Mouse (Mus musculus) liver, embryonic 11.5 days (tissue): ENCODE results near the gene Prpf18. TPM values are rescaled to one million over a fixed set of nuclear protein-coding genes. Genes with fewer than 3 reads are reported as not detected.

ENCODE experiments used
- ATAC-seq: fragments of 200-750 bp; cut with Nextera tagmentation; replicated peaks from 2 replicates; pipeline ENCODE4 v1.8.0; 2017; ENCODE audit warnings: moderate number of reproducible peaks, mild to moderate bottlenecking, moderate TSS enrichment, moderate library complexity; ENCODE audit not compliant: low FRiP score
- DNase-seq: peaks from one replicate; pipeline ENCODE4 v3.0.0-alpha.2; 2017; ENCODE audit warnings: low spot score
- H3K27ac ChIP-seq: fragments of 300-500 bp; sonication (generic); 2 replicates; pipeline ENCODE4 v1.5.1; 2014; ENCODE audit warnings: mild to moderate bottlenecking, low read depth, low read length, control low read depth
- H3K27me3 ChIP-seq: fragments of 300-500 bp; sonication (generic); replicated peaks from 2 replicates; pipeline ENCODE4 v1.6.1; 2014; ENCODE audit warnings: low read length, mixed read lengths; ENCODE audit not compliant: control insufficient read depth, insufficient read depth
- H3K36me3 ChIP-seq: fragments of 300-500 bp; sonication (generic); 2 replicates; pipeline ENCODE4 v1.6.1; 2014; ENCODE audit warnings: mild to moderate bottlenecking, low read length, moderate library complexity, mixed read lengths; ENCODE audit not compliant: control insufficient read depth, insufficient read depth
- H3K4me1 ChIP-seq: fragments of 300-500 bp; sonication (generic); replicated peaks from 2 replicates; pipeline ENCODE4 v1.6.1; 2014; ENCODE audit warnings: low read length, mixed read lengths; ENCODE audit not compliant: control insufficient read depth, insufficient read depth
- H3K4me2 ChIP-seq: fragments of 300-500 bp; sonication (generic); 2 replicates; pipeline ENCODE4 v1.6.1; 2014; ENCODE audit warnings: mild to moderate bottlenecking, control low read depth, moderate library complexity
- H3K4me3 ChIP-seq: fragments of 300-500 bp; sonication (generic); 2 replicates; pipeline ENCODE4 v1.5.1; 2014; ENCODE audit warnings: low read depth, low read length, control low read depth
- H3K9ac ChIP-seq: fragments of 300-500 bp; sonication (generic); 2 replicates; pipeline ENCODE4 v1.6.1; 2014; ENCODE audit warnings: low read depth, low read length, control low read depth
- H3K9me3 ChIP-seq: fragments of 300-500 bp; sonication (generic); 2 replicates; pipeline ENCODE4 v1.6.1; 2016; ENCODE audit warnings: low read length, inconsistent platforms, mixed read lengths; ENCODE audit not compliant: control insufficient read depth
- WGBS: fragments of 180-500 bp; shearing (Covaris S2); extraction: QIAGEN DNeasy Blood & Tissue Kit; methylation state at CpG from one replicate; pipeline ENCODE4 v1.1.7; 2014; 5-methylcytosine and 5-hydroxymethylcytosine counted together
- polyA plus RNA-seq: library from polyadenylated mRNA; unstranded; fragments of >200 nt; fragmentation: Nextera tagmentation; extraction: Ambion mirVana; gene quantifications from 2 replicates; pipeline ENCODE4 v1.2.1, GENCODE M21; 2014

The Prpf18 gene
- polyA plus RNA-seq, 1 experiment from 2014 or later = 37.1 TPM

DNA sequence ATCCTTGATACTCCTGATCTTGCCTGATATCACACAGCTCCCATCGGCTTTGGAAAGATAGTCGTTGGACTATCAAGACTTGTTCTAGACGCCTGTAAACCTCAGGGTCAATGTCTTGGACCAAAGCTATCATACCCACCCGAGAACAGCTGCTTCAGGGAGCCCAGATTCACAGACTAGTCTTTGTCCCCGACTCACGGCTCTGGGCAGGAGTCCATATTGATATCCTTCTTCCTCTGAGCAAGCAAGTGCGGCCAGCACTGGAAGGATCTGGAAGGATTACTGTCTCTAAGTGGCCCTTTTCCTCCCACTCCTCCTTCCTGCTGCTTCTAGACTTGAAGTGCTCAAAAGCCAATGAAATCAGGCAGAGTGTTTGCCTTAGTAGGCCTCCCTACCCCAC is 59.2 kb downstream of the Prpf18 start:
- H3K4me3 ChIP-seq = no peak overlapping the region
- no peak overlapping the region for H3K4me2 ChIP-seq
- no peak overlapping the region for H3K9ac ChIP-seq
- no peaks in the 10 kb centered on the region for H3K27me3 ChIP-seq
- no peak for ATAC-seq
- peaks cover 37% of the 10 kb centered on the region for H3K36me3 ChIP-seq
- no peak overlapping the region for H3K27ac ChIP-seq
- 88% methylated on average over 7 of the region's 7 CpGs for WGBS
- H3K4me1 ChIP-seq = peaks cover 8% of the 10 kb centered on the region; the same call in 1 of the 2 replicates
- DNase-seq = no peak
- H3K9me3 ChIP-seq = no peaks in the 10 kb centered on the region

DNA sequence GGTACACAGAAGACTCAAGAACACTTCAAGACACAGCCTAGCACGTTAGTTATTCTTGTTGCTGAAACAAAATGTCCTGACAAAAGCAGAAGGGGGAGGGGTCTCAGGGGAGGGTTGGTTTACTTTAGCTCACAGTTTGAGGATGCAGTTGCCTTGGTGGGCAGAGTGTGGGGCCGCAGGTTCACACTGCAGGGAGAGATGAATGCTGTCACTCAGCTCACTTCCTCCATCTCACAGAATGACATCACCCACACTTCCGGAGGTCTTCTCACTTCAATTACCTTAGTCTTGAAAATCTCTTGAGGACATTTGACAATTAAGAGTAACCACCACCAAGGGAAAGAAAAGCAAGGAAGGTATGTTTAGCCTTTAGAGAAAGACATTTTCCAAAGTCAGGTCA is 60.3 kb downstream of the Prpf18 start:
- H3K9me3 ChIP-seq = no peaks in the 10 kb centered on the region
- 85% methylated on average over 3 of the region's 3 CpGs for WGBS
- DNase-seq (no peak), ATAC-seq (no peak)
- no peak overlapping the region for H3K4me3 ChIP-seq
- no peak overlapping the region for H3K4me2 ChIP-seq
- no peak overlapping the region for H3K9ac ChIP-seq
- no peak overlapping the region for H3K27ac ChIP-seq
- H3K27me3 ChIP-seq = no peaks in the 10 kb centered on the region
- H3K4me1 ChIP-seq = peaks cover 10% of the 10 kb centered on the region; the same call in 1 of the 2 replicates
- H3K36me3 ChIP-seq = peaks cover 36% of the 10 kb centered on the region

DNA sequence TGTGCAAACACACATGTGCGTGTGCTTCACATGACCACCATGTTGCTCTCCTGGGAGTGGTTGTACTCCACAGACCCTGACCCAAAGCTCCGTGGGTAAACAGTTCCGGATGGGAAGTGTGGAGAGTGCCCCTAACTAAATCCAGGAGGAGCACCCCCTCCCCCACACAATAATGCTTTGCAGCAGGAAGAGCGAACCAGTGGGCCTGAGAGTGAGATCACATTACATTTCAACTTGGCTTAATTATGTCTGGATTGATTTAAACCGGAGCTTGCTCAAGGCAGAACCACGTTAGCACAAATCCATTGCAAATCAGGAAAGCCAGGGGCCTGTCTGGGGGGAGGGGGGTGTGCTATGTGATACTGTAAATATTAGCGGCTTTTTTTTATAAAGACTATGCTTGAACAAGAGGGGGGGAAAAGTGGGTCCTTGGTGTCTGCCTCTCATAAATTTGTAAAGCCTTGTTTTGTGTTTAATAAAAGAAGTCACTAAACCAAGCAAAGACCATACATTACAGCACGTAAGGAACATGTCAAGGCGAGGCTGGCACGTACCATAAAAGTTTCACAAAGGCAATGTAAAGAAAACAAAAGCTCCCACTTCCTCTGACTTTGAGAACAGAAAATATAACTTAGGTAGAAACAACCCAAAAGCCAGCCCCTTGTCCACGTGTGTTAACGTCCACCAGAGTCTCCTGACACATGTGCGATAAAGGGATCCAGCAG is 64.1 kb downstream of the Prpf18 start:
- peaks cover 7% of the 10 kb centered on the region for H3K4me1 ChIP-seq
- no peak overlapping the region for H3K9ac ChIP-seq
- H3K27ac ChIP-seq = no peak overlapping the region
- no peak overlapping the region for H3K4me3 ChIP-seq
- H3K9me3 ChIP-seq = no peaks in the 10 kb centered on the region
- no peak for ATAC-seq
- peaks cover 27% of the 10 kb centered on the region; the same call in 1 of the 2 replicates for H3K36me3 ChIP-seq
- H3K27me3 ChIP-seq = no peaks in the 10 kb centered on the region
- WGBS = 66% methylated on average over 13 of the region's 13 CpGs
- no peak for DNase-seq
- no peak overlapping the region for H3K4me2 ChIP-seq

DNA sequence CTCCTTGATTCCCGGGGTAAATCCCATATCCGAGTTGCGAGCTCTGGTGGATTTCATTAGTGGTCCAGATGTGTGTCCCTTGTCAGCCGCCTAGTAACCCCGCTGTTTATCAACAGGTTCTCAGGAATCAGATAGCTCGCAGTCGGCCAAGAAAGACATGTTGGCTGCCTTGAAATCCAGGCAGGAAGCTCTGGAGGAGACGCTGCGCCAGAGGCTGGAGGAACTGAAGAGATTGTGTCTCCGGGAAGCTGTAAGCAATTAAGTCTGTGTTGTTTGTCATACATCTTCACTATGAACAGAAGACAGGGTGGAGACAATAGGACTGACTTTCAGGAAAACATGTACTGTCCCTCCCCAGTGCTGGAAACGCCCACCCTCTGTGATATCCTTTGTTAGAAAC is 65.7 kb downstream of the Prpf18 start:
- Histone ChIP-seq H3K9me3 (no peaks in the 10 kb centered on the region), H3K4me1 (peaks cover 5% of the 10 kb centered on the region; the same call in 1 of the 2 replicates), H3K9ac (no peak overlapping the region), H3K27ac (no peak overlapping the region), H3K4me3 (no peak overlapping the region), H3K27me3 (no peaks in the 10 kb centered on the region), H3K4me2 (no peak overlapping the region), H3K36me3 (peaks cover 17% of the 10 kb centered on the region; the same call in 1 of the 2 replicates)
- WGBS = 69% methylated on average over 11 of the region's 11 CpGs
- ATAC-seq = no peak
- DNase-seq = no peak

DNA sequence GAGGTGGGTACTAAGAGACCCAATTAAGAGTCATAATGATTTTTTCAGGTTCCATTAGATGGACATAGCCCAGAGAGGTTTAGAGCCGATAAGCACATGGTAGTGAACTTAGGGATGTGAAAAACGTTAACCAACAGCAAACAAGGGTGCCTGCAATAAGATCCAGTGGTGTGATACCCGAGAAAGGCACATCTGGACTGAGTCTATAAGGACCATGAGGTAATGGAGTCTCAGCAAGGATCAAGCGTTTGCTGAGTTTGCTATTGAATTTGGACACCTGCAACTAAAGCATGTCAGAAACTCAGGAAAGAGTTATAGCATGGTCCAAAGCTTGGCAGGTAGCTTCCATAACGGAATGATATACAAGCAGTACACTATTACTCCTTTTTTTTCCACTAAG is 67.7 kb downstream of the Prpf18 start:
- H3K4me3 ChIP-seq = no peak overlapping the region
- H3K27me3 ChIP-seq = no peaks in the 10 kb centered on the region
- DNase-seq (no peak), ATAC-seq (no peak)
- no peak overlapping the region for H3K9ac ChIP-seq
- H3K27ac ChIP-seq = no peak overlapping the region
- H3K4me2 ChIP-seq = no peak overlapping the region
- peaks cover 5% of the 10 kb centered on the region; the same call in 1 of the 2 replicates for H3K4me1 ChIP-seq
- WGBS = 79% methylated on average over 5 of the region's 5 CpGs
- H3K36me3 ChIP-seq = peaks cover 21% of the 10 kb centered on the region; the same call in 1 of the 2 replicates
- no peaks in the 10 kb centered on the region for H3K9me3 ChIP-seq

DNA sequence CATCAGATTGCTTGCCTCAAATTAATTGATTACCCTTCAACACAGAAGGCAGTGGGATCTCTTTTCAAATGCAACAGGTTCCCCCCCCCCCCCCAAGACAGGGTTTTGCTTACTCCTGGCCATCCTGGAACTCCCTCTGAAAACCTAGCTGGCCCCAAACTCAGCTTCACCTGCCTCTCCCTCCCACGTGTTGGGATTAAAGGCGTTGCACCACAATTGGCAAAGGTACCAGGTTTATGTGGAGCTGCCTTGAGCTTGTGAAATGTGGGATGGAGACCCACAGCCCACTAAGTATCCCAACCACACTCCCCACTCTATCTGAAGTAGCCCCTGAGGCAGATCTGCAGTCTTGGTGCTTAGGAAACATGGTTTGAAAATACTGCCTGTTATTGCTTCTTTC is 69.0 kb downstream of the Prpf18 start:
- Histone ChIP-seq H3K27ac (no peak overlapping the region), H3K27me3 (no peaks in the 10 kb centered on the region), H3K9ac (no peak overlapping the region), H3K4me2 (no peak overlapping the region), H3K4me3 (no peak overlapping the region), H3K9me3 (no peaks in the 10 kb centered on the region), H3K36me3 (peaks cover 15% of the 10 kb centered on the region; the same call in 1 of the 2 replicates), H3K4me1 (peaks cover 5% of the 10 kb centered on the region; the same call in 1 of the 2 replicates)
- DNase-seq (no peak), ATAC-seq (no peak)
- WGBS = 70% methylated on average over 2 of the region's 2 CpGs

DNA sequence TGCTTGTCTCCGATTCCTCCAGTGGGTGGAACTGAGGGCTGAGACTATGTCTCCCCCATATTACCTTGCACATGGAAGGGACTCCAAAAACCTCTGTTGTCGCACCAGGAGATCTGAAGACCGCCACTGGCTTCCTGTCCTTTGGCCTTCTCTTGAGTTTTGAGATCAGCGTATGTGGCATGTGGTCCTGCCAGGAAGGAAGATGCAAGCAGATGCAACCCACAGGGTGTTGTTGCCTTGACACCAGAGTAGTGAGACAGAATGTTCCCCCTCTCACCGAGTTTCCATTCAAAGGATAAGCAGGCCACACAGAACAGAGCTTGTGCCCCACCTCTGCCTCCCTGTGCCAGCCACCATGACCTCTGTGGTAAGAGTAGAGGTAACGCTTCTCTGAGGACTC is 71.2 kb downstream of the Prpf18 start:
- DNase-seq (no peak), ATAC-seq (no peak)
- peaks cover 11% of the 10 kb centered on the region; the same call in 1 of the 2 replicates for H3K36me3 ChIP-seq
- WGBS = 67% methylated on average over 6 of the region's 6 CpGs
- H3K27me3 ChIP-seq = no peaks in the 10 kb centered on the region
- peaks cover 3% of the 10 kb centered on the region; the same call in 1 of the 2 replicates for H3K4me1 ChIP-seq
- no peak overlapping the region for H3K4me3 ChIP-seq
- no peak overlapping the region for H3K9ac ChIP-seq
- no peak overlapping the region for H3K27ac ChIP-seq
- H3K9me3 ChIP-seq = no peaks in the 10 kb centered on the region
- no peak overlapping the region for H3K4me2 ChIP-seq

DNA sequence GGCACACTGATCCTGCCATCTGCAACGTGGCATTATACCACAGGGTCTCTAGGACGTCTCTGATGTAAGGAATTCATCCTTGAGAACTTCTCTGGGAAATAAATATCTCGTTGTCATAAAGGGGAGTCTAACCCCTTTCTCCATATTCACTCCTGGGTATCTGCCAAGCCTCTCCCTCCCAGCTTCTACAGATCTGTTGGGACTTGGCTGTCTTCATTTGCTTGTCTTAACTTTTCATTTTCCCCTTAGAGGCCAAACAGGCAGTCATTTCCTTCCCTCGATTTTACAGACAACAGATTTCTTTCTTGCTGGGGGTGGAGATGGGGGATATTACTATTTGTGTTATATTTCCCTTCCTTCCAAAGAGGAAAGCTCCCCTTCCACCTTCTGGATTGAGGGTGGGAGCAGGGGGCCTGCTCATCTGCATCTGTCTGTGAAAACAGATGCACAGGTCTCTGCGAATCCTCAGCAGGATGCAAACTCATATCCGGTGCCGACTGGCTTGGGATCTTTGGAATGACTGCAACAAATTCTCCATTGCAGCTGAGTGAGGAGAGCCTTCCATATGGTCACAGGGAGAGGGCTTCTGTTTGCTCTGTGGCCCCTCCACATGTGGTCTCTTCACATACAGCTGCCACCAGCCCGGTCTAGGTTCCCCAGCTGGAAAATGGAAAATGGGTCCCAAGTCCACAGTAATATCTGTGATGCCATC is 72.4 kb downstream of the Prpf18 start:
- Histone ChIP-seq H3K4me3 (no peak overlapping the region), H3K27ac (no peak overlapping the region), H3K4me1 (peaks cover 3% of the 10 kb centered on the region; the same call in 1 of the 2 replicates), H3K9me3 (no peaks in the 10 kb centered on the region), H3K27me3 (no peaks in the 10 kb centered on the region), H3K9ac (no peak overlapping the region), H3K36me3 (peaks cover 17% of the 10 kb centered on the region; the same call in 1 of the 2 replicates), H3K4me2 (no peak overlapping the region)
- WGBS = 86% methylated on average over 8 of the region's 8 CpGs
- DNase-seq = no peak
- ATAC-seq = no peak
